In the genomic region with DNA sequence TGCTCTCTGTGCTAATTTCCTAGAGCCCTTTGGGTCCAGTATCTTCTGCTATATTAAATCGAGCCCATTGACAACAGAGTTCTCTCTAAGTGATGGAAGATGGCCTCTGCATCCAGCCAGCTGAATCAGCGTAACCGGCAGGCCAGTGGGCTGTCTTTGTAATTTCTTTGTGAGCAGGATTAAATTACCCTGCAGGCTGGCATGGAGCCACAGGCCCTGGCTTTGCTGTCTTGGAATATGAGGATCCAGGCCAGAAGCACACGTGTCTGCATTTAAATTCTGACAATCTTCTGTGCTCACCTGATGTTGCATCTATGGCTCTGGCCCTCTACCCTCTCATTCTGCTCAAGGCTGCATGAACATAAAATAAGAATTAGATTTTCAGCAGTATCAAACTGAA, we compare ENCODE assay signal across 23 mouse cellular contexts. TPM values are rescaled to one million over a fixed set of nuclear protein-coding genes. Genes with fewer than 3 reads are reported as not detected.
DNase-seq lines count a peak whose midpoint lies in the region; ATAC-seq lines count a peak whose summit lies in the region.
"Had no signal": no experiment of that assay in that cellular context is flagged by ENCODE, and none has a peak within 500 bp of the region (broad histone marks: within the 10 kb centered on the region; RNA-seq: fewer than 3 reads in every experiment).

No protein-coding gene starts in this region.

- peaks cover 13% of the 10 kb centered on the region for H3K9me3 ChIP-seq in hindbrain, embryonic 15.5 days
- H3K9me3 ChIP-seq in hindbrain, embryonic 14.5 days (ENCODE audit: control insufficient read depth, low read length) = peaks cover 37% of the 10 kb centered on the region

- no peaks in the 10 kb centered on the region for H3K27me3 ChIP-seq in hindbrain, embryonic 15.5 days
- no peaks in the 10 kb centered on the region for H3K27me3 ChIP-seq in hindbrain, embryonic 14.5 days (ENCODE audit: control insufficient read depth, insufficient read depth, low read length)
- H3K27me3 ChIP-seq: embryonic facial prominence, embryonic 15.5 days; heart, embryonic 13.5 days; hindbrain, embryonic 12.5 days had no signal

- peak; percentile 22 for DNase-seq in cerebellum, adult 11-12 months
- no peak for DNase-seq in cerebellum, adult 9-11 months
- no peak for DNase-seq in hindbrain, embryonic 14.5 days (ENCODE audit: low spot score)
- DNase-seq in brain, adult 2 months (ENCODE audit: low read depth, low spot score) = peak; percentile 17
- DNase-seq in cerebellum, postnatal 25 days = peak; percentile 52 to 69
- no peak for DNase-seq in urinary bladder, adult 2 months (ENCODE audit: low spot score)
- DNase-seq: adrenal gland, postnatal 25 days; B cell, adult 2 months; embryo, embryonic 11 days; gastrocnemius, postnatal 36 days; heart, adult 11 months; heart, postnatal 36 days; kidney, adult 2 months had no signal

- no peak overlapping the region for H3K9ac ChIP-seq in hindbrain, embryonic 15.5 days
- no peak overlapping the region for H3K9ac ChIP-seq in hindbrain, embryonic 14.5 days
- H3K9ac ChIP-seq: embryonic facial prominence, embryonic 15.5 days; heart, embryonic 13.5 days; hindbrain, embryonic 12.5 days had no signal

- 0 out of 2 replicates have a peak, but pooled peaks have one; percentile 8 for ATAC-seq in hindbrain, embryonic 15.5 days (ENCODE audit: low FRiP score, low read depth)
- ATAC-seq in hindbrain, embryonic 14.5 days (ENCODE audit: low FRiP score) = no peak
- ATAC-seq: CD4-positive, CD25-positive, alpha-beta regulatory T cell, adult 4 months; forebrain, embryonic 14.5 days; intestine, embryonic 16.5 days had no signal

- 0 out of 2 replicates have a peak overlapping the region, but pooled peaks have one; percentile 9 for H3K27ac ChIP-seq in hindbrain, embryonic 15.5 days (replicated peaks)
- H3K27ac ChIP-seq in hindbrain, embryonic 14.5 days = no peak overlapping the region
- H3K27ac ChIP-seq: embryonic facial prominence, embryonic 15.5 days; forebrain, embryonic 10.5 days; heart, embryonic 13.5 days; hindbrain, embryonic 12.5 days had no signal

- H3K4me1 ChIP-seq in hindbrain, embryonic 15.5 days (replicated peaks) = no peaks in the 10 kb centered on the region
- no peaks in the 10 kb centered on the region for H3K4me1 ChIP-seq in hindbrain, embryonic 14.5 days (replicated peaks; ENCODE audit: control insufficient read depth, insufficient read depth, low read length)
- H3K4me1 ChIP-seq: embryonic facial prominence, embryonic 15.5 days; forebrain, embryonic 10.5 days; heart, embryonic 13.5 days; hindbrain, embryonic 12.5 days had no signal

- no peak overlapping the region for H3K4me2 ChIP-seq in hindbrain, embryonic 15.5 days
- no peak overlapping the region for H3K4me2 ChIP-seq in hindbrain, embryonic 14.5 days (replicated peaks)
- H3K4me2 ChIP-seq: embryonic facial prominence, embryonic 15.5 days; heart, embryonic 13.5 days; hindbrain, embryonic 12.5 days had no signal

- 0 out of 2 replicates have a peak, but pooled peaks cover 8% of the 10 kb centered on the region for H3K36me3 ChIP-seq in hindbrain, embryonic 15.5 days
- 0 out of 2 replicates have a peak, but pooled peaks cover 3% of the 10 kb centered on the region for H3K36me3 ChIP-seq in hindbrain, embryonic 14.5 days (replicated peaks; ENCODE audit: control insufficient read depth, insufficient read depth)
- H3K36me3 ChIP-seq: embryonic facial prominence, embryonic 15.5 days; G1E; heart, embryonic 13.5 days had no signal

- no peak overlapping the region for H3K4me3 ChIP-seq in hindbrain, embryonic 15.5 days
- H3K4me3 ChIP-seq in hindbrain, embryonic 14.5 days (replicated peaks; ENCODE audit: low read length) = no peak overlapping the region
- H3K4me3 ChIP-seq: embryonic facial prominence, embryonic 15.5 days; erythroblast, embryonic 14.5 days; forebrain, embryonic 10.5 days; heart, embryonic 13.5 days; hindbrain, embryonic 12.5 days had no signal

- WGBS in hindbrain, embryonic 15.5 days = 52% methylated on average over 4 of the region's 4 CpGs
- WGBS in hindbrain, embryonic 14.5 days = 67% methylated on average over 4 of the region's 4 CpGs

RNA-seq across cellular contexts. Expression of a gene that starts 17.0 kb away (rescaled TPM):
- 42.4 and 50.0 TPM in 2 replicates for polyA plus RNA-seq in hindbrain, embryonic 15.5 days (2015; fragmentation: Nextera tagmentation; extraction: Ambion mirVana)
- 32.8 and 36.7 TPM in 2 replicates for polyA plus RNA-seq in hindbrain, embryonic 14.5 days (2014; fragmentation: Nextera tagmentation; extraction: Ambion mirVana)
- 3.1 and 4.6 TPM in 2 replicates for polyA plus RNA-seq in urinary bladder, adult 2 months (2012; rRNA removed)
- polyA plus RNA-seq: CD4-positive, CD25-positive, alpha-beta regulatory T cell, adult 4 months; erythroblast, embryonic 14.5 days; G1E had no signal

Comparison
In these comparisons a context has a peak if more than half of its experiments do, and no peak if none do; other contexts are left out.
1. DNase-seq: peak in cerebellum, adult 11-12 months (single experiment), brain, adult 2 months (single experiment) and cerebellum, postnatal 25 days (2 of 2); none in cerebellum, adult 9-11 months (single experiment), hindbrain, embryonic 14.5 days (single experiment) and urinary bladder, adult 2 months (single experiment).